Mouse (Mus musculus) layer of hippocampus, adult 18-20 months (tissue): ENCODE data around the gene Fli1. TPM values are rescaled to one million over a fixed set of nuclear protein-coding genes. Genes with fewer than 3 reads are reported as not detected.

Source experiments
- DNase-seq, 2 experiments: peaks; one replicate each; pipeline ENCODE4 v3.0.0; 2022; ENCODE audit warnings: low spot score in 2 of 2
- total RNA-seq, 2 experiments: library from RNA; stranded (reverse); gene quantifications; 2 replicates each; pipeline ENCODE4 v1.2.3; 2021

Gene Fli1
- total RNA-seq, 2 experiments from 2014 or later: 4.1 to 5.4 TPM

- DNase-seq: no peak
These were observed 133.3 kb downstream of the Fli1 start for GRCm38 (mm10) chr9:32409060-32409961.

GRCm38 (mm10) chr9:32408730-32409059 lies 134.0 kb downstream of the Fli1 start:
- DNase-seq: no peak

GRCm38 (mm10) chr9:32405191-32405925 lies 137.3 kb downstream of the Fli1 start:
- DNase-seq: peak; percentile 25 to 84

- DNase-seq: no peak
These were observed 141.9 kb downstream of the Fli1 start for GRCm38 (mm10) chr9:32400662-32401161.

- DNase-seq: no peak
These were observed 142.4 kb downstream of the Fli1 start for GRCm38 (mm10) chr9:32400212-32400611.

- no peak for DNase-seq
These were observed 147.9 kb downstream of the Fli1 start for GRCm38 (mm10) chr9:32394761-32395161.

- DNase-seq: no peak
These were observed 149.9 kb downstream of the Fli1 start for GRCm38 (mm10) chr9:32392716-32393115.

- DNase-seq: no peak
These were observed 151.0 kb downstream of the Fli1 start for GRCm38 (mm10) chr9:32391701-32392100.

GRCm38 (mm10) chr9:32391092-32391491 lies 151.6 kb downstream of the Fli1 start:
- DNase-seq: no peak

GRCm38 (mm10) chr9:32388120-32388519 lies 154.5 kb downstream of the Fli1 start:
- DNase-seq: no peak

GRCm38 (mm10) chr9:32384906-32385305 lies 157.8 kb downstream of the Fli1 start:
- no peak for DNase-seq

GRCm38 (mm10) chr9:32376863-32377590 lies 165.6 kb downstream of the Fli1 start:
- DNase-seq: no peak

GRCm38 (mm10) chr9:32376031-32376430 lies 166.6 kb downstream of the Fli1 start:
- no peak for DNase-seq

- no peak for DNase-seq
These were observed 169.0 kb downstream of the Fli1 start for GRCm38 (mm10) chr9:32373656-32374055.

Other genes with a start within 250 kb of the Fli1 start
- gene Kcnj5, start 198.5 kb downstream of the Fli1 start, total RNA-seq: under 1 TPM; 0.23 to 0.25 TPM
- not detected for gene Kcnj1, start 170.4 kb downstream of the Fli1 start, total RNA-seq
- gene Ets1, start 93.4 kb upstream of the Fli1 start, total RNA-seq: 1 to 10 TPM; 7.5 to 9.4 TPM